Comparison of ENCODE assay signal across 8 mouse cellular contexts in the genomic region with DNA sequence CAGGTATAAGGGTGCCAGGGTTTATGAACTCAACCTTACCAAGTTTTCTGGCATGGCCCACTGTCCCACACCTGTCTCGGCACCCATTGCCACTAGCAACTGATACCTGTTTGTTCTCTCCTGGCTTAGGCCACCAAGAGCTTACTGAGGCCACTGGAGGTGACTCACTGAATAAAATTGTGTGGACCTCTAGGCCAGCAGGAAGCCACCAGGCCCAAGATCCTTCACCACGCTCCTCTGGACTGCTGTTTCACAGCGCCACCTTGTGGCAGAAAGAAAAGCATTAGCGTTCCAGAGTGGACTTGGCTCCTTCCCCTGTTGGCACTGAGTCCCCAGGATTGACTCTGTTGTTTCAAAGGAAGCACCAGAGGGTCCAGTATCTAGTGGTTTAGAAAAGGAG. TPM values are rescaled to one million over a fixed set of nuclear protein-coding genes. Genes with fewer than 3 reads are reported as not detected.
A peak's percentile ranks its signal among the peaks of the same experiment; 100 is the strongest.
DNase-seq lines count a peak whose midpoint lies in the region; ATAC-seq and TF ChIP-seq lines count a peak whose summit lies in the region.
"Had no signal": no experiment of that assay in that cellular context is flagged by ENCODE, and none has a peak within 500 bp of the region (broad histone marks: within the 10 kb centered on the region; RNA-seq: fewer than 3 reads in every experiment).

No protein-coding gene starts in this region.

- no peak overlapping the region for H3K4me3 ChIP-seq in G1E (ENCODE audit: low read depth, low read length)
- H3K4me3 ChIP-seq in embryonic facial prominence, embryonic 14.5 days (ENCODE audit: low read depth, low read length): no peak overlapping the region
- H3K4me3 ChIP-seq in heart, embryonic 16.5 days (ENCODE audit: low read length): no peak overlapping the region
- H3K4me3 ChIP-seq in lung, embryonic 14.5 days (ENCODE audit: low read depth, low read length): no peak overlapping the region
- H3K4me3 ChIP-seq: limb, embryonic 15.5 days had no signal

- DNase-seq in G1E (ENCODE audit: low spot score): no peak
- peak; percentile 73 for DNase-seq in adrenal gland, postnatal 25 days
- peak; percentile 77 for DNase-seq in embryonic facial prominence, embryonic 14.5 days (ENCODE audit: low spot score)
- peak; percentile 85 to 90 for DNase-seq in kidney, postnatal 25 days
- peak; percentile 89 for DNase-seq in lung, embryonic 14.5 days
- DNase-seq in skeletal muscle tissue, adult 2 months (ENCODE audit: low read depth, low spot score): peak; percentile 84

- H3K9me3 ChIP-seq in G1E (replicated peaks): no peaks in the 10 kb centered on the region
- no peaks in the 10 kb centered on the region for H3K9me3 ChIP-seq in embryonic facial prominence, embryonic 14.5 days (ENCODE audit: control insufficient read depth, low read length)
- no peaks in the 10 kb centered on the region for H3K9me3 ChIP-seq in heart, embryonic 16.5 days (replicated peaks; ENCODE audit: control insufficient read depth, low read length)
- no peaks in the 10 kb centered on the region for H3K9me3 ChIP-seq in lung, embryonic 14.5 days (ENCODE audit: low read depth, low read length)
- H3K9me3 ChIP-seq: limb, embryonic 15.5 days had no signal

- peaks cover 24% of the 10 kb centered on the region for H3K27me3 ChIP-seq in G1E (ENCODE audit: insufficient read depth, low read length)
- H3K27me3 ChIP-seq in embryonic facial prominence, embryonic 14.5 days (replicated peaks; ENCODE audit: control insufficient read depth, insufficient read depth, low read length): no peaks in the 10 kb centered on the region
- H3K27me3 ChIP-seq in heart, embryonic 16.5 days (ENCODE audit: control insufficient read depth, insufficient read depth, low read length): 0 out of 2 replicates have a peak, but pooled peaks cover 2% of the 10 kb centered on the region
- H3K27me3 ChIP-seq in lung, embryonic 14.5 days (ENCODE audit: insufficient read depth, low read length): no peaks in the 10 kb centered on the region
- H3K27me3 ChIP-seq: limb, embryonic 15.5 days had no signal

- H3K9ac ChIP-seq in embryonic facial prominence, embryonic 14.5 days (ENCODE audit: low read depth, low read length): no peak overlapping the region
- H3K9ac ChIP-seq in heart, embryonic 16.5 days (ENCODE audit: low read length): no peak overlapping the region
- H3K9ac ChIP-seq in lung, embryonic 14.5 days: no peak overlapping the region
- H3K9ac ChIP-seq: limb, embryonic 15.5 days had no signal

- no peak overlapping the region for H3K27ac ChIP-seq in embryonic facial prominence, embryonic 14.5 days (replicated peaks; ENCODE audit: low read depth, low read length)
- H3K27ac ChIP-seq in heart, embryonic 16.5 days (ENCODE audit: low read length): no peak overlapping the region
- no peak overlapping the region for H3K27ac ChIP-seq in lung, embryonic 14.5 days (ENCODE audit: low read depth)
- H3K27ac ChIP-seq: limb, embryonic 15.5 days had no signal

- no peak for ATAC-seq in G1E (ENCODE audit: extremely low read depth, insufficient number of reproducible peaks, low FRiP score, poor library complexity, severe bottlenecking)
- ATAC-seq in embryonic facial prominence, embryonic 14.5 days (ENCODE audit: low read depth): peak; percentile 28; the same call in 1 of the 2 replicates
- ATAC-seq in heart, embryonic 16.5 days (replicated peaks; ENCODE audit: extremely low read depth, insufficient read depth, low FRiP score): peak; percentile 62
- no peak; the same call in 1 of the 2 replicates for ATAC-seq in lung, embryonic 14.5 days (ENCODE audit: insufficient read depth)

- 29% methylated on average over 4 of the region's 4 CpGs for WGBS in embryonic facial prominence, embryonic 14.5 days
- 23% methylated on average over 4 of the region's 4 CpGs for WGBS in heart, embryonic 16.5 days
- WGBS in lung, embryonic 14.5 days: 24% methylated on average over 4 of the region's 4 CpGs

- no peak overlapping the region for H3K4me2 ChIP-seq in embryonic facial prominence, embryonic 14.5 days (ENCODE audit: low read depth, low read length)
- H3K4me2 ChIP-seq in heart, embryonic 16.5 days (ENCODE audit: low read depth, low read length): no peak overlapping the region
- no peak overlapping the region for H3K4me2 ChIP-seq in lung, embryonic 14.5 days
- H3K4me2 ChIP-seq: limb, embryonic 15.5 days had no signal

- H3K4me1 ChIP-seq in G1E (ENCODE audit: insufficient read depth, low read depth, low read length): no peaks in the 10 kb centered on the region
- H3K4me1 ChIP-seq in embryonic facial prominence, embryonic 14.5 days (ENCODE audit: control insufficient read depth, insufficient read depth, low read length): no peaks in the 10 kb centered on the region
- H3K4me1 ChIP-seq in heart, embryonic 16.5 days (ENCODE audit: control insufficient read depth, insufficient read depth, low read length): no peaks in the 10 kb centered on the region
- no peaks in the 10 kb centered on the region for H3K4me1 ChIP-seq in lung, embryonic 14.5 days (ENCODE audit: insufficient read depth)
- H3K4me1 ChIP-seq: limb, embryonic 15.5 days had no signal

- peak; percentile 57; the same call in 1 of the 2 replicates for TF ChIP-seq CTCF in G1E (IDR thresholded peaks at IDR 0.05; ENCODE audit: low read depth, low read length)
- TF ChIP-seq CTCF in lung, embryonic 14.5 days (IDR thresholded peaks at IDR 0.05; ENCODE audit: low read depth): peak; percentile 92

- H3K36me3 ChIP-seq in G1E (replicated peaks): no peaks in the 10 kb centered on the region
- H3K36me3 ChIP-seq in embryonic facial prominence, embryonic 14.5 days (ENCODE audit: control insufficient read depth, insufficient read depth, low read length): no peaks in the 10 kb centered on the region
- H3K36me3 ChIP-seq in heart, embryonic 16.5 days (ENCODE audit: control insufficient read depth, insufficient read depth): no peaks in the 10 kb centered on the region
- H3K36me3 ChIP-seq in lung, embryonic 14.5 days (ENCODE audit: insufficient read depth): no peaks in the 10 kb centered on the region
- H3K36me3 ChIP-seq: limb, embryonic 15.5 days had no signal

RNA-seq across cellular contexts. Expression of a gene that starts 16.6 kb away (rescaled TPM):
- total RNA-seq in G1E (2014; fragmentation: Nextera tagmentation) (1.4 and 2.9 TPM in 2 replicates), G1E (2017) (0.52 and 1.4 TPM in 2 replicates)
- 0.54 and 0.74 TPM in 2 replicates for polyA plus RNA-seq in G1E (2012)
- 6.6 and 9.9 TPM in 2 replicates for total RNA-seq in adrenal gland, postnatal 25 days (2021)
- polyA plus RNA-seq in embryonic facial prominence, embryonic 14.5 days (2014; fragmentation: Nextera tagmentation; extraction: Ambion mirVana): 15.4 and 15.7 TPM in 2 replicates
- 10.8 and 12.4 TPM in 2 replicates for polyA plus RNA-seq in heart, embryonic 16.5 days (2015; fragmentation: Nextera tagmentation; extraction: Ambion mirVana)
- 8.1 and 8.8 TPM in 2 replicates for polyA plus RNA-seq in lung, embryonic 14.5 days (2014; fragmentation: Nextera tagmentation; extraction: Ambion mirVana)

RNA-seq across cellular contexts. Expression of a gene that starts 23.2 kb away (rescaled TPM):
- total RNA-seq in G1E (2014; fragmentation: Nextera tagmentation) (97.7 and 114 TPM in 2 replicates), G1E (2017) (29.7 and 34.6 TPM in 2 replicates)
- 44.3 and 90.0 TPM in 2 replicates for polyA plus RNA-seq in G1E (2012)
- 3.9 and 6.3 TPM in 2 replicates for total RNA-seq in adrenal gland, postnatal 25 days (2021)
- 13.1 and 16.2 TPM in 2 replicates for polyA plus RNA-seq in embryonic facial prominence, embryonic 14.5 days (2014; fragmentation: Nextera tagmentation; extraction: Ambion mirVana)
- polyA plus RNA-seq in heart, embryonic 16.5 days (2015; fragmentation: Nextera tagmentation; extraction: Ambion mirVana): 10.9 and 11.2 TPM in 2 replicates
- polyA plus RNA-seq in lung, embryonic 14.5 days (2014; fragmentation: Nextera tagmentation; extraction: Ambion mirVana): 30.8 and 35.3 TPM in 2 replicates

Comparison
In these comparisons a context has a peak if more than half of its experiments do, and no peak if none do; other contexts are left out.
1. ATAC-seq: peak in embryonic facial prominence, embryonic 14.5 days (single experiment) and heart, embryonic 16.5 days (single experiment); none in G1E (single experiment) and lung, embryonic 14.5 days (single experiment).